Mouse (Mus musculus): Measurements from ENCODE around the gene Ccr6.
"Not testable (repeated sequence)": the region's sequence is repeated elsewhere in the genome, so short reads cannot be mapped to it uniquely, and the experiment has no call there.

DNA sequence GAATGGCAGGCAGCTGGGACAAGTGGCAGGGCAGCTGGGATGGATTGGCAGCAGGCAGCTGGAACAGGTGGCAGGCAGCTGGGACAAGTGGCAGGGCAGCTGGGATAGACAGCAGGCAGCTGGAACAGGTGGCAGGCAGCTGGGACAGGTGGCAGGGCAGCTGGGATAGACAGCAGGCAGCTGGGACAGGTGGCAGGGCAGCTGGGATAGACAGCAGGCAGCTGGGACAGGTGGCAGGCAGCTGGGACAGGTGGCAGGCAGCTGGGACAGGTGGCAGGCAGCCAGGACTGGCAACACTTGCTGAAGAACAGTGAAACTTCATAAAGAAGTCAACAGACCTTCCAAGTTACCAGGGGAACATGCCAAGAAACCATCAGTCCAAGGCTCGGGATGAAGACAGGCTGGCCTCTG lies 30.6 kb upstream of the Ccr6 start:
- not testable (repeated sequence) for TF ChIP-seq CHD2 (IDR thresholded peaks at IDR 0.05; ENCODE audit: low read depth, low read length); HCFC1 (IDR thresholded peaks at IDR 0.05; ENCODE audit: borderline replicate concordance, insufficient read depth, low read length); MAFK (IDR thresholded peaks at IDR 0.05; ENCODE audit: insufficient read depth, low read depth, low read length); ZNF384 (IDR thresholded peaks at IDR 0.05; ENCODE audit: low read depth, low read length); ZC3H11A (IDR thresholded peaks at IDR 0.05; ENCODE audit: borderline replicate concordance, low read depth, low read length)
